Comparison of ENCODE assay signal across 10 mouse cellular contexts in the genomic region with DNA sequence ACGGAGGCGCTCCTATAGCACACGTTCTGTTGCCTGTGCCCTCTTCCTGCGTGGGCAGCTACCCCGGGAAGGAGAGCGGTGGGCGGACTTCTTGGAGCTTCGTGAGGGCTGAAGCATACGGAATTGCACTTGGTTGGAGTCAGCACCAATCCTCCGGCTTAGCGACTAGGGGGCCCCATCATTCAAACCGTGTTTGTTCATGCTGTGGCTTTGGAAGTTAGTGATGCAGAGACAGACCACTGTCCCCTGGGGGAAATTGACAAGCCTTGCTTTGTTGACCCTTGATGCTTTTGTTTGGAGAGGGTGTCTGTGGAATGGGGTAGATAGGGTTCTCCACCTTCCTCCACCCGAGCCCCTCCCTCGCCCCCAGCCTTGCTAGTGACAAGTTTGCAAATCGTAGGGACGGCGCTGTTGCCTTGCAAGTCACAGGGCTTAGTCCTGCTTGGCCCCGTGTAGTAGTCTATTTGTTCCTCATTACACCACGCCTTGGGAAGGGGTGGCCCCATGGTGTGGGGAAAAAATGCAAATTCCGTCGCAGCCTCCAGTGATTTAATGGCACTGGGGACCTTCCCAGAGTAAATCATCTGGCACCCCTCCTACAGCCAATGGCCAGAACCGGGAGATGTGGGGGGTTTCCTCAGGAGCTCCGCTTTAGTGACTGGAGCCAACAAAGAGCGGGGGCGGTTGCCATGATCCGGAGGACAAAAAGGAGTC. TPM values are rescaled to one million over a fixed set of nuclear protein-coding genes. Genes with fewer than 3 reads are reported as not detected.
DNase-seq lines count a peak whose midpoint lies in the region; ATAC-seq lines count a peak whose summit lies in the region.
"Had no signal": no experiment of that assay in that cellular context is flagged by ENCODE, and none has a peak within 500 bp of the region (broad histone marks: within the 10 kb centered on the region; RNA-seq: fewer than 3 reads in every experiment).

No protein-coding gene starts in this region.

- peak; percentile 75 to 86 for DNase-seq in layer of hippocampus, adult 18-20 months (ENCODE audit: low spot score in 2 of 2)
- DNase-seq in layer of hippocampus, postnatal 25 days (ENCODE audit: extremely low spot score in 1 of 2, low spot score in 1 of 2), result no peak
- DNase-seq in hindbrain, embryonic 11.5 days (ENCODE audit: low spot score), result peak; percentile 58
- DNase-seq in mesoderm, embryonic 11.5 days (ENCODE audit: low read depth, low spot score), result peak; percentile 66
- DNase-seq in right cerebral cortex, postnatal 4 days, result peak; percentile 47
- no peak for DNase-seq in liver
- no peak for DNase-seq in adrenal gland, adult 8-10 months

- peak; percentile 31 for ATAC-seq in hindbrain, embryonic 11.5 days (ENCODE audit: low FRiP score)
- no peak for ATAC-seq in megakaryocyte-erythroid progenitor cell, adult 5-6 weeks (replicated peaks; ENCODE audit: low FRiP score, low TSS enrichment, poor library complexity, severe bottlenecking)

- peak overlapping the region; percentile 28 for H3K4me2 ChIP-seq in hindbrain, embryonic 11.5 days (replicated peaks; ENCODE audit: low read depth, low read length)
- H3K4me2 ChIP-seq: heart, embryonic 12.5 days had no signal

- no peaks in the 10 kb centered on the region for H3K9me3 ChIP-seq in hindbrain, embryonic 11.5 days (ENCODE audit: control insufficient read depth, low read length)
- H3K9me3 ChIP-seq: heart, embryonic 12.5 days had no signal

- H3K27me3 ChIP-seq in hindbrain, embryonic 11.5 days (ENCODE audit: control insufficient read depth, insufficient read depth, low read length), result peaks cover 40% of the 10 kb centered on the region

- peaks cover 5% of the 10 kb centered on the region for H3K4me1 ChIP-seq in hindbrain, embryonic 11.5 days (replicated peaks; ENCODE audit: control insufficient read depth, insufficient read depth, low read length)

- H3K36me3 ChIP-seq in hindbrain, embryonic 11.5 days (ENCODE audit: control insufficient read depth, insufficient read depth, low read length), result no peaks in the 10 kb centered on the region
- H3K36me3 ChIP-seq: heart, embryonic 12.5 days had no signal

- H3K4me3 ChIP-seq in hindbrain, embryonic 11.5 days (ENCODE audit: low read depth, low read length), result peak overlapping the region; percentile 6; the same call in 1 of the 2 replicates
- H3K4me3 ChIP-seq: heart, embryonic 12.5 days had no signal

- under 1% methylated on average over 26 of the region's 26 CpGs for WGBS in hindbrain, embryonic 11.5 days

- H3K27ac ChIP-seq in hindbrain, embryonic 11.5 days (ENCODE audit: low read depth, low read length), result no peak overlapping the region
- H3K27ac ChIP-seq: liver, embryonic 14.5 days had no signal

- H3K9ac ChIP-seq in hindbrain, embryonic 11.5 days (ENCODE audit: low read depth, low read length), result no peak overlapping the region
- H3K9ac ChIP-seq: heart, embryonic 12.5 days; liver, embryonic 14.5 days had no signal

RNA-seq across cellular contexts. Expression of gene Tmem132b, which starts 3.2 kb away (rescaled TPM):
- 100 to 1,000 TPM; 113 to 116 TPM for total RNA-seq in layer of hippocampus, adult 18-20 months (2021)
- total RNA-seq in layer of hippocampus, postnatal 25 days (2021), result 100 to 1,000 TPM; 108 to 121 TPM
- 0.70 and 0.74 TPM in 2 replicates for polyA plus RNA-seq in hindbrain, embryonic 11.5 days (2014; fragmentation: Nextera tagmentation; extraction: Ambion mirVana)
- total RNA-seq in adrenal gland, adult 8-10 months (2022), result 1 to 10 TPM; 1.4 to 5.2 (median 3.5) TPM
- total RNA-seq in megakaryocyte-erythroid progenitor cell, adult 5-6 weeks (2014; fragmentation: Nextera tagmentation), result not detected in 2 replicates
- total RNA-seq in megakaryocyte-erythroid progenitor cell, adult 5-6 weeks (2017), result not detected in 2 replicates
- polyA plus RNA-seq: heart, embryonic 12.5 days; liver, embryonic 14.5 days had no signal

RNA-seq across cellular contexts. Expression of gene Aacs, which starts 59.2 kb away (rescaled TPM):
- total RNA-seq in layer of hippocampus, adult 18-20 months (2021), result 10 to 100 TPM; 48.7 to 49.1 TPM
- total RNA-seq in layer of hippocampus, postnatal 25 days (2021), result 10 to 100 TPM; 62.5 to 66.7 TPM
- polyA plus RNA-seq in hindbrain, embryonic 11.5 days (2014; fragmentation: Nextera tagmentation; extraction: Ambion mirVana), result 48.6 and 50.1 TPM in 2 replicates
- 10 to 100 TPM; 44.9 to 73.7 (median 53.8) TPM for total RNA-seq in adrenal gland, adult 8-10 months (2022)
- 8.4 and 8.7 TPM in 2 replicates for total RNA-seq in megakaryocyte-erythroid progenitor cell, adult 5-6 weeks (2014; fragmentation: Nextera tagmentation)
- total RNA-seq in megakaryocyte-erythroid progenitor cell, adult 5-6 weeks (2017), result 3.2 and 3.8 TPM in 2 replicates

Comparison
In these comparisons a context has a peak if more than half of its experiments do, and no peak if none do; other contexts are left out.
1. DNase-seq: peak in layer of hippocampus, adult 18-20 months (2 of 2), hindbrain, embryonic 11.5 days (single experiment), mesoderm, embryonic 11.5 days (single experiment) and right cerebral cortex, postnatal 4 days (single experiment); none in layer of hippocampus, postnatal 25 days (0 of 2), liver (single experiment) and adrenal gland, adult 8-10 months (single experiment).
2. RNA of gene Tmem132b, which starts 3.2 kb away (total RNA-seq): 108 to 121 TPM in layer of hippocampus, postnatal 25 days and 113 to 116 TPM in layer of hippocampus, adult 18-20 months; 1.4 to 5.2 TPM in adrenal gland, adult 8-10 months and not detected in megakaryocyte-erythroid progenitor cell, adult 5-6 weeks; every median in the first group is over 10 times any median in the second.
3. RNA of gene Aacs, which starts 59.2 kb away (total RNA-seq): 62.5 to 66.7 TPM in layer of hippocampus, postnatal 25 days, 44.9 to 73.7 TPM in adrenal gland, adult 8-10 months and 48.7 to 49.1 TPM in layer of hippocampus, adult 18-20 months; 3.2 to 8.7 TPM in megakaryocyte-erythroid progenitor cell, adult 5-6 weeks; every median in the first group is over 4 times any median in the second.